ENCODE assay signal across 8 mouse cellular contexts in the genomic region with DNA sequence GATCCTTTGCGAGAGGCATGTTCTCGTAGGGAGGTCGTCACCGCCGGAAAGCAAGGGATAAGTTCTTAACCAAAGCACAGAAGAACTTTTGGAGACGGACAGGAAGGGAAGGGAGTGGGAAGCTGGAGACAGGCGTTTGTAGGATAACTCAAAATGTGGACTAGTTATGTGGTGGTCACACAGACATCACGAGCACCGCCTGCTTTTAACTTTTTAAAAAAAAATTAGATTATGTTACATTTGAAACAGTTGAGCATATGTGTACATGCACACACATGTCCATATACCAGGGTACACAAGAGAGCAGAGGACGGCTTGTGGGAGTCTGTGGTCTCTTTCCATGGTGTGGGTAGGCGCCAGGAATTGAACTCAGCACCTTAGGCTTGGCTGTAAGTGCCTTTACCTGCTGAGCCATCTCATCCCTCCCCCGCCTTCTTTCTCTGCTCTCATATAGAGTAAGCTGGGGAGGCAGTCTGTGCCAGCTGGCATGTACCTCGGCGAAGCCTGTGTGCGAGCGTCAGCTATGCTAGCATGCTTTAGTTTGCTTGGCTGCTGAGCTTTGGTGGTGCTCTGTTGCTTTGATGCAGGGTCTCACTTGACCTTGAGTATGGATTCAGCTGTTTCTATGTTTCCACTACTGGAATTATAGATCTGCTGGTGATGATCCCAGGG. TPM values are rescaled to one million over a fixed set of nuclear protein-coding genes. Genes with fewer than 3 reads are reported as not detected.
DNase-seq lines count a peak whose midpoint lies in the region; ATAC-seq and TF ChIP-seq lines count a peak whose summit lies in the region.

A gene (minus strand): TSS at position 51 of the 672 bp plus-strand sequence.

- 91% methylated on average over 16 of the region's 16 CpGs for WGBS in kidney, embryonic 15.5 days
- 93% methylated on average over 16 of the region's 16 CpGs for WGBS in forebrain, embryonic 14.5 days
- 93% methylated on average over 16 of the region's 16 CpGs for WGBS in hindbrain, embryonic 11.5 days
- WGBS in liver, embryonic 14.5 days (ENCODE audit: insufficient replicate concordance), result 72% methylated on average over 15 of the region's 16 CpGs

- H3K9ac ChIP-seq in kidney, embryonic 15.5 days, result no peak within 1 kb of the TSS
- no peak within 1 kb of the TSS for H3K9ac ChIP-seq in forebrain, embryonic 14.5 days (ENCODE audit: low read length)
- no peak within 1 kb of the TSS for H3K9ac ChIP-seq in hindbrain, embryonic 11.5 days (ENCODE audit: low read depth, low read length)
- H3K9ac ChIP-seq in liver, embryonic 14.5 days (replicated peaks), result no peak within 1 kb of the TSS

- no peaks in the 10 kb centered on the region for H3K36me3 ChIP-seq in kidney, embryonic 15.5 days
- no peaks in the 10 kb centered on the region for H3K36me3 ChIP-seq in forebrain, embryonic 14.5 days (ENCODE audit: control insufficient read depth, insufficient read depth, low read length)
- no peaks in the 10 kb centered on the region for H3K36me3 ChIP-seq in hindbrain, embryonic 11.5 days (ENCODE audit: control insufficient read depth, insufficient read depth, low read length)
- H3K36me3 ChIP-seq in liver, embryonic 14.5 days (replicated peaks; ENCODE audit: control insufficient read depth, insufficient read depth, low read depth), result no peaks in the 10 kb centered on the region

- H3K4me3 ChIP-seq in kidney, embryonic 15.5 days (replicated peaks), result no peak within 1 kb of the TSS
- no peak within 1 kb of the TSS for H3K4me3 ChIP-seq in forebrain, embryonic 14.5 days (ENCODE audit: low read depth, low read length)
- H3K4me3 ChIP-seq in hindbrain, embryonic 11.5 days (ENCODE audit: low read depth, low read length), result no peak within 1 kb of the TSS
- no peak within 1 kb of the TSS for H3K4me3 ChIP-seq in liver, embryonic 14.5 days (ENCODE audit: insufficient read depth in 1 of 2, low read depth in 2 of 2, low read length in 2 of 2)

- TF ChIP-seq CTCF in liver, embryonic 14.5 days (IDR thresholded peaks at IDR 0.05; ENCODE audit: low read depth), result no peak

- no peak within 1 kb of the TSS for H3K4me2 ChIP-seq in kidney, embryonic 15.5 days
- no peak within 1 kb of the TSS for H3K4me2 ChIP-seq in forebrain, embryonic 14.5 days (ENCODE audit: low read length)
- no peak within 1 kb of the TSS for H3K4me2 ChIP-seq in hindbrain, embryonic 11.5 days (replicated peaks; ENCODE audit: low read depth, low read length)
- H3K4me2 ChIP-seq in liver, embryonic 14.5 days (ENCODE audit: low read depth), result no peak within 1 kb of the TSS

- peaks cover 15% of the 10 kb centered on the region for H3K27me3 ChIP-seq in kidney, embryonic 15.5 days
- H3K27me3 ChIP-seq in forebrain, embryonic 14.5 days (replicated peaks; ENCODE audit: control insufficient read depth, insufficient read depth, low read length), result no peaks in the 10 kb centered on the region
- peaks cover 8% of the 10 kb centered on the region for H3K27me3 ChIP-seq in hindbrain, embryonic 11.5 days (ENCODE audit: control insufficient read depth, insufficient read depth, low read length)
- peaks cover 25% of the 10 kb centered on the region for H3K27me3 ChIP-seq in liver, embryonic 14.5 days (ENCODE audit: control insufficient read depth, insufficient read depth, low read length)

- TF ChIP-seq EP300 in liver, embryonic 14.5 days (IDR thresholded peaks at IDR 0.05; ENCODE audit: low read depth), result no peak

- H3K4me1 ChIP-seq in kidney, embryonic 15.5 days, result peaks cover 22% of the 10 kb centered on the region
- peaks cover 6% of the 10 kb centered on the region; the same call in 1 of the 2 replicates for H3K4me1 ChIP-seq in forebrain, embryonic 14.5 days (ENCODE audit: control insufficient read depth, insufficient read depth, low read length)
- no peaks in the 10 kb centered on the region for H3K4me1 ChIP-seq in hindbrain, embryonic 11.5 days (replicated peaks; ENCODE audit: control insufficient read depth, insufficient read depth, low read length)
- H3K4me1 ChIP-seq in liver, embryonic 14.5 days (replicated peaks; ENCODE audit: control insufficient read depth in 2 of 2, insufficient read depth in 2 of 2, low read length in 1 of 2), result no peaks in the 10 kb centered on the region

- ATAC-seq in kidney, embryonic 15.5 days (replicated peaks; ENCODE audit: low FRiP score), result no peak
- no peak for ATAC-seq in activated CD4-positive, CD25-positive, alpha-beta regulatory T cell, adult 4 months
- no peak for ATAC-seq in forebrain, embryonic 14.5 days
- ATAC-seq in hindbrain, embryonic 11.5 days (ENCODE audit: low FRiP score), result no peak
- ATAC-seq in liver, embryonic 14.5 days (ENCODE audit: insufficient read depth), result no peak

- H3K27ac ChIP-seq in kidney, embryonic 15.5 days, result no peak within 1 kb of the TSS
- no peak within 1 kb of the TSS for H3K27ac ChIP-seq in forebrain, embryonic 14.5 days (ENCODE audit: low read depth, low read length)
- no peak within 1 kb of the TSS for H3K27ac ChIP-seq in hindbrain, embryonic 11.5 days (ENCODE audit: low read depth, low read length)
- H3K27ac ChIP-seq in liver, embryonic 14.5 days, result no peak within 1 kb of the TSS

- no peak for DNase-seq in kidney, postnatal 4 days
- peak; percentile 55 for DNase-seq in forebrain, embryonic 14.5 days (ENCODE audit: low spot score)
- DNase-seq in hindbrain, embryonic 11.5 days (ENCODE audit: low spot score), result no peak
- DNase-seq in liver, embryonic 14.5 days (ENCODE audit: low read depth in 3 of 3, low spot score in 3 of 3), result no peak
- no peak for DNase-seq in natural killer cell, adult 2 months (ENCODE audit: low spot score in 2 of 2)
- DNase-seq in spleen, postnatal 4 days (ENCODE audit: low spot score in 2 of 2), result no peak

- H3K9me3 ChIP-seq in kidney, embryonic 15.5 days (replicated peaks), result no peaks in the 10 kb centered on the region
- no peaks in the 10 kb centered on the region for H3K9me3 ChIP-seq in forebrain, embryonic 14.5 days (replicated peaks; ENCODE audit: control insufficient read depth, low read length)
- no peaks in the 10 kb centered on the region for H3K9me3 ChIP-seq in hindbrain, embryonic 11.5 days (ENCODE audit: control insufficient read depth, low read length)
- no peaks in the 10 kb centered on the region for H3K9me3 ChIP-seq in liver, embryonic 14.5 days (ENCODE audit: control insufficient read depth, low read length)

RNA-seq across cellular contexts. Expression of the gene that starts here (rescaled TPM):
- polyA plus RNA-seq in kidney, embryonic 15.5 days (2015; fragmentation: Nextera tagmentation; extraction: Ambion mirVana), result 310 and 532 TPM in 2 replicates
- polyA plus RNA-seq in activated CD4-positive, CD25-positive, alpha-beta regulatory T cell, adult 4 months (2017; shearing (Covaris generic)), result 1,000 to 10,000 TPM; 2,827 to 5,236 TPM
- 270 and 313 TPM in 2 replicates for polyA plus RNA-seq in forebrain, embryonic 14.5 days (2014; fragmentation: Nextera tagmentation; extraction: Ambion mirVana)
- polyA plus RNA-seq in hindbrain, embryonic 11.5 days (2014; fragmentation: Nextera tagmentation; extraction: Ambion mirVana), result 295 and 351 TPM in 2 replicates
- 36.0 and 87.6 TPM in 2 replicates for polyA plus RNA-seq in liver, embryonic 14.5 days (2012; rRNA removed)
- polyA plus RNA-seq in liver, embryonic 14.5 days (2014; fragmentation: Nextera tagmentation; extraction: Ambion mirVana), result 282 and 299 TPM in 2 replicates
